Mouse (Mus musculus): ENCODE data around the gene Rad9b.

Gene Rad9b

GRCm38 (mm10) chr5:122353807-122354491 is at the start of gene Rad9b, which contains the start of gene Vps29:
Rad9b (minus strand) TSS chr5:122354233.
Vps29 (plus strand) TSS chr5:122354369.
- peak; percentile 94 for DNase-seq (ENCODE audit: low spot score)

GRCm38 (mm10) chr5:122403362-122403761 is 49.3 kb upstream of the Rad9b start:
- DNase-seq (ENCODE audit: low spot score), result no peak

- peak; percentile 47 for DNase-seq (ENCODE audit: low spot score)
These were observed 48.7 kb upstream of the Rad9b start for GRCm38 (mm10) chr5:122402772-122403171.

GRCm38 (mm10) chr5:122402160-122402559 is 48.1 kb upstream of the Rad9b start:
- DNase-seq (ENCODE audit: low spot score), result no peak

GRCm38 (mm10) chr5:122401303-122401640 is 47.2 kb upstream of the Rad9b start:
- peak; percentile 57 for DNase-seq (ENCODE audit: low spot score)

- no peak for DNase-seq (ENCODE audit: low spot score)
These were observed 46.7 kb upstream of the Rad9b start for GRCm38 (mm10) chr5:122400628-122401302.

- DNase-seq (ENCODE audit: low spot score), result no peak
These were observed 45.8 kb upstream of the Rad9b start for GRCm38 (mm10) chr5:122399871-122400270.

- DNase-seq (ENCODE audit: low spot score), result no peak
These were observed 43.5 kb upstream of the Rad9b start for GRCm38 (mm10) chr5:122397495-122397894.

GRCm38 (mm10) chr5:122396791-122397190 is 42.8 kb upstream of the Rad9b start:
- DNase-seq (ENCODE audit: low spot score), result no peak

- no peak for DNase-seq (ENCODE audit: low spot score)
These were observed 39.9 kb upstream of the Rad9b start for GRCm38 (mm10) chr5:122393887-122394286.

GRCm38 (mm10) chr5:122392227-122393004 is 38.4 kb upstream of the Rad9b start:
- no peak for DNase-seq (ENCODE audit: low spot score)

- DNase-seq (ENCODE audit: low spot score), result peak; percentile 82
These were observed 37.8 kb upstream of the Rad9b start, which contains the start of gene Arpc3 for GRCm38 (mm10) chr5:122391786-122392180. Arpc3 (plus strand) TSS chr5:122391878.

- no peak for DNase-seq (ENCODE audit: low spot score)
These were observed 37.2 kb upstream of the Rad9b start for GRCm38 (mm10) chr5:122391178-122391785.

GRCm38 (mm10) chr5:122390671-122391070 is 36.6 kb upstream of the Rad9b start:
- no peak for DNase-seq (ENCODE audit: low spot score)

- no peak for DNase-seq (ENCODE audit: low spot score)
These were observed 36.0 kb upstream of the Rad9b start for GRCm38 (mm10) chr5:122390006-122390405.

- peak; percentile 75 for DNase-seq (ENCODE audit: low spot score)
These were observed 25.5 kb upstream of the Rad9b start for GRCm38 (mm10) chr5:122379374-122380155.

- no peak for DNase-seq (ENCODE audit: low spot score)
These were observed 24.1 kb upstream of the Rad9b start for GRCm38 (mm10) chr5:122378171-122378570.

GRCm38 (mm10) chr5:122377101-122377833 is 23.2 kb upstream of the Rad9b start:
- DNase-seq (ENCODE audit: low spot score), result no peak

GRCm38 (mm10) chr5:122372878-122373277 is 18.8 kb upstream of the Rad9b start:
- no peak for DNase-seq (ENCODE audit: low spot score)

- DNase-seq (ENCODE audit: low spot score), result peak; percentile 98
These were observed 18.2 kb upstream of the Rad9b start, which contains the start of gene Fam216a for GRCm38 (mm10) chr5:122372192-122372769. Fam216a (minus strand) TSS chr5:122372364.
